Mouse (Mus musculus): ENCODE measurements at regions not wholly inside any gene's neighbourhood (a gene's known extent, or its start where the extent isn't known, plus 50 kb on each side); places are given as distances from the start of the nearest gene placed in this dataset.
A peak's percentile ranks its signal among the peaks of the same experiment; 100 is the strongest.
"Not testable (repeated sequence)": the region's sequence is repeated elsewhere in the genome, so short reads cannot be mapped to it uniquely, and the experiment has no call there.

DNA sequence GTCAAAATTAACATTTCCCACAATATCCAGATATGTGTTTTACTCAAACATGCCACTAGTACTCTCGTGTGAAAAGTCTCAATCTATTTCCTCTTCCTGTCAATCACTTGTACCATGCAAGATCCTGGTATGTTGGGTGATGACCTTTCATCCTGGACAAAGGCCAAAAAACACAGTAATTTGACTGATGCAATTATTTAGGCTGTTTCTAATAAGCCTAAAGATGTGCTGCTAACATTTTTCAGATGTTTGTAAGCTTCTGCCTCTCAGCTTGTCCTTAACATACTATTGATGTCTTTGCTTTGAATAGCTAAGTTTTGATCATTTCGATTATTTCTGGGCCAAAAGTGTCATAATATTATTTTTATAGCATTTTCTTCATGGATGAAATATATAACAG, 418.4 kb upstream of the Arrdc4 start:
- no peak overlapping the region for H3K27ac ChIP-seq (ENCODE audit: low read depth, low read length)
- H3K4me2 ChIP-seq (ENCODE audit: low read length): no peak overlapping the region
- H3K36me3 ChIP-seq (ENCODE audit: control insufficient read depth, insufficient read depth, low read length): no peaks in the 10 kb centered on the region
- no peaks in the 10 kb centered on the region for H3K9me3 ChIP-seq (replicated peaks; ENCODE audit: control insufficient read depth, low read length)
- WGBS: 61% methylated on average over 2 of the region's 2 CpGs
- H3K4me3 ChIP-seq (ENCODE audit: low read depth, low read length): no peak overlapping the region
- no peaks in the 10 kb centered on the region for H3K27me3 ChIP-seq (replicated peaks; ENCODE audit: control insufficient read depth, insufficient read depth, low read length)
- no peaks in the 10 kb centered on the region for H3K4me1 ChIP-seq (ENCODE audit: control insufficient read depth, insufficient read depth, low read length)
- H3K9ac ChIP-seq (ENCODE audit: low read length): no peak overlapping the region
- no peak for DNase-seq (ENCODE audit: low spot score)
- no peak for ATAC-seq

DNA sequence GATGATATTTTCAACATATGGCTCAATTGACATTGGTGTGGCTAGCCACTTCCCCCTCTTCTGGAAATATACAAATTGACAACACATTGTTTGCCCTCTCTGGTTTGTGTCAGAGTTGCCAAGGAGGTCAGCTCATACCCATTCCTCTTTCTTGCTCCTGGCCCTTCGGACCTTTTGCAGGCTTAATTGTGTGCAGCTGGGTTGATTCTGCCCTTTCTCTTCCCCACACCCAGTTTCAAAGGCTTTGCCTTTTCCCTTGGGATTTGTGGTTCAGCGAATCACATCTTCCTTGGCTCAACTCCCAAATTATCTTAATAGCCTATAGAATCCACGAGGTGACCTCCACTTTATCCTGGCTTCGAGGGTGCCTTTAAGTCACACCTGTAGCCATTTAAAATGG, 412.9 kb upstream of the Arrdc4 start:
- 74% methylated on average over 4 of the region's 4 CpGs for WGBS
- H3K27me3 ChIP-seq (replicated peaks; ENCODE audit: control insufficient read depth, insufficient read depth, low read length): no peaks in the 10 kb centered on the region
- DNase-seq (ENCODE audit: low spot score) (no peak), ATAC-seq (no peak)
- H3K4me1 ChIP-seq (ENCODE audit: control insufficient read depth, insufficient read depth, low read length): no peaks in the 10 kb centered on the region
- no peaks in the 10 kb centered on the region for H3K36me3 ChIP-seq (ENCODE audit: control insufficient read depth, insufficient read depth, low read length)
- no peak overlapping the region for H3K4me3 ChIP-seq (ENCODE audit: low read depth, low read length)
- H3K27ac ChIP-seq (ENCODE audit: low read depth, low read length): no peak overlapping the region
- no peak overlapping the region for H3K4me2 ChIP-seq (ENCODE audit: low read length)
- no peak overlapping the region for H3K9ac ChIP-seq (ENCODE audit: low read length)
- no peaks in the 10 kb centered on the region for H3K9me3 ChIP-seq (replicated peaks; ENCODE audit: control insufficient read depth, low read length)

DNA sequence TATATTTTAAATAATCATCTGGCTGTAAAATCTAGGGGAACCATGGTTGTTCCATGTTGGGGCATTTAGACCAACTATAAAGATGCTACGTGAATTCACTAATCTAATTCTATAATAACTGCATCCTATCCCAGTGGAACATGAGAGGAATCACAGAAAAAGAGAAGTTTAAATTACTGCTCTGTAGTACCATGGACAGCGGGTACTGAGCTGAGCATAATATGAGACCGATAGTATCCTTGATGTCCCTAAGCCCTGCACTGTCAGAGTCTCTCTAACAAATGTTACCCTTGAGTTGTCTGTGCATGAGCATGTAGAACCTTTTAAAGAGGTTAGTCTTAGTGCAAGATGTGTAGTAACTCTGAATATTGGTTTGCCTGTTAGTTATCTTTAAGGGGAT, 393.3 kb upstream of the Arrdc4 start:
- Histone ChIP-seq H3K9ac (ENCODE audit: low read length) (no peak overlapping the region), H3K4me2 (ENCODE audit: low read length) (no peak overlapping the region), H3K27ac (ENCODE audit: low read depth, low read length) (no peak overlapping the region), H3K4me1 (ENCODE audit: control insufficient read depth, insufficient read depth, low read length) (no peaks in the 10 kb centered on the region), H3K9me3 (replicated peaks; ENCODE audit: control insufficient read depth, low read length) (no peaks in the 10 kb centered on the region), H3K36me3 (ENCODE audit: control insufficient read depth, insufficient read depth, low read length) (no peaks in the 10 kb centered on the region), H3K27me3 (replicated peaks; ENCODE audit: control insufficient read depth, insufficient read depth, low read length) (no peaks in the 10 kb centered on the region), H3K4me3 (ENCODE audit: low read depth, low read length) (no peak overlapping the region)
- WGBS: 86% methylated on average over 3 of the region's 3 CpGs
- DNase-seq (ENCODE audit: low spot score) (no peak), ATAC-seq (no peak)

DNA sequence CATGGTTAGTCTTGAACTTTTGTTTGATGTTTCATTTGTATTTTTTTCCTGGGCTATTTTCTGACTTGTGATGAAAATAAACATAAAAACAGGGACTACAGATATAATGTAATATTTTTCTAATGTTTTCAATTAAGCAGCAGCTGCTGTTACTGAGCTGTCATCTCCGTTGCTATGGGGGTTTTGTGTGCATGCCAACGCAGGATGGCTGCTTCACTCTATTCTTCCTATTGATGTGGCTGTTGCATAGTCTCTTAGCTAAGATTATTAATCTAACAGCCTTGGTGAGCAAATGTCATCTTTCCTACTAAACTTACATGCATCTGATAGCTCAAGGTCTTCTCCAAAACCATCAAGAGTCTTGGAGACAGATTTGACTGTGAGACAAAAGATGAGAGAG, 384.4 kb upstream of the Arrdc4 start:
- no peak overlapping the region for H3K27ac ChIP-seq (ENCODE audit: low read depth, low read length)
- no peak overlapping the region for H3K4me3 ChIP-seq (ENCODE audit: low read depth, low read length)
- no peaks in the 10 kb centered on the region for H3K27me3 ChIP-seq (replicated peaks; ENCODE audit: control insufficient read depth, insufficient read depth, low read length)
- no peaks in the 10 kb centered on the region for H3K4me1 ChIP-seq (ENCODE audit: control insufficient read depth, insufficient read depth, low read length)
- no peak for ATAC-seq
- no peak overlapping the region for H3K9ac ChIP-seq (ENCODE audit: low read length)
- DNase-seq (ENCODE audit: low spot score): peak; percentile 31
- no peak overlapping the region for H3K4me2 ChIP-seq (ENCODE audit: low read length)
- WGBS: 71% methylated on average over 2 of the region's 2 CpGs
- no peaks in the 10 kb centered on the region for H3K36me3 ChIP-seq (ENCODE audit: control insufficient read depth, insufficient read depth, low read length)
- no peaks in the 10 kb centered on the region for H3K9me3 ChIP-seq (replicated peaks; ENCODE audit: control insufficient read depth, low read length)

DNA sequence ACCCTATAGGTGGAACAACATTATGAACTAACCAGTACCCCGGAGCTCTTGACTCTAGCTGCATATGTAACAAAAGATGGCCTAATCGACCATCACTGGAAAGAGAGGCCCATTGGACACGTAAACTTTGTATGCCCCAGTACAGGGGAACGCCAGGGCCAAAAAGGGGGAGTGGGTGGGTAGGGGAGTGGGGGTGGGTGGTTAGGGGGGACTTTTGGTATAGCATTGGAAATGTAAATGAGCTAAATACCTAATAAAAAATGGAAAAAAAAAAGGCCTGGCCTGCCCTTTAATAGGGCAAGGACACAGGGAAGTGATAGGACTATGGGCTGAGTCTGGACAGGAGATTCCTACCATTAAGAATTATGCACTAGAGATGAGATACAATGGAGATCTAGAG, 352.7 kb upstream of the Arrdc4 start:
- not testable (repeated sequence) for H3K9ac ChIP-seq (ENCODE audit: low read length); H3K4me2 ChIP-seq (ENCODE audit: low read length); DNase-seq (ENCODE audit: low spot score); H3K36me3 ChIP-seq (ENCODE audit: control insufficient read depth, insufficient read depth, low read length); H3K27ac ChIP-seq (ENCODE audit: low read depth, low read length); H3K4me3 ChIP-seq (ENCODE audit: low read depth, low read length); H3K4me1 ChIP-seq (ENCODE audit: control insufficient read depth, insufficient read depth, low read length); H3K9me3 ChIP-seq (replicated peaks; ENCODE audit: control insufficient read depth, low read length); H3K27me3 ChIP-seq (replicated peaks; ENCODE audit: control insufficient read depth, insufficient read depth, low read length); ATAC-seq
- WGBS: no CpG with 5 or more reads among the region's 4 CpGs

DNA sequence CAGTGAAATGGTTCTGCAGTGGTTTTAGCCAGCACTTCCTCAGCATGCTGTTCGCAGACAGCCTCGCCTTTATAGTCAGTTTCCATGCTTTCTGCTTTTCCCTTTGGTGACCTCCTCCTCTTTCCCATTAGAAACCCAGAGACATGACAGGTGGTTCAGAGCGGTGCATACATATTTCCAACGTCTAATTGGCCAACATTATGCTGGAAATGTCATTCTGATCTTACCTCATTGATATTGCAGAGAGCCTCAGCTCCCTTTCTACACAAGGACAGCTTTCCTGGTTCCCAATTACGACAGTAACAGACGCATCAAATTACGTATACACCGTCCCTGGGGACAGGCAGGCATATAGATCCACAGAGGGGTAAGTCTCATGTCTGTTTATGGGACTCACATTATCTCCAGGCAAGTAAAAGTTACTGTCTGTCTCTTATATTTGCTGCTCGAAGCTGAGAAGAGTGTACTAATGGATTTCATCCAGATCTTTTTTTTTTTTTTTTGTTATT, 348.6 kb upstream of the Arrdc4 start:
- H3K36me3 ChIP-seq (ENCODE audit: control insufficient read depth, insufficient read depth, low read length): no peaks in the 10 kb centered on the region
- H3K4me2 ChIP-seq (ENCODE audit: low read length): no peak overlapping the region
- no peaks in the 10 kb centered on the region for H3K9me3 ChIP-seq (replicated peaks; ENCODE audit: control insufficient read depth, low read length)
- H3K27me3 ChIP-seq (replicated peaks; ENCODE audit: control insufficient read depth, insufficient read depth, low read length): no peaks in the 10 kb centered on the region
- ATAC-seq (peak; percentile 37; the same call in 1 of the 2 replicates), DNase-seq (ENCODE audit: low spot score) (peak; percentile 17)
- H3K27ac ChIP-seq (ENCODE audit: low read depth, low read length): no peak overlapping the region
- no peaks in the 10 kb centered on the region for H3K4me1 ChIP-seq (ENCODE audit: control insufficient read depth, insufficient read depth, low read length)
- 47% methylated on average over 9 of the region's 9 CpGs for WGBS
- H3K9ac ChIP-seq (ENCODE audit: low read length): no peak overlapping the region
- no peak overlapping the region for H3K4me3 ChIP-seq (ENCODE audit: low read depth, low read length)

DNA sequence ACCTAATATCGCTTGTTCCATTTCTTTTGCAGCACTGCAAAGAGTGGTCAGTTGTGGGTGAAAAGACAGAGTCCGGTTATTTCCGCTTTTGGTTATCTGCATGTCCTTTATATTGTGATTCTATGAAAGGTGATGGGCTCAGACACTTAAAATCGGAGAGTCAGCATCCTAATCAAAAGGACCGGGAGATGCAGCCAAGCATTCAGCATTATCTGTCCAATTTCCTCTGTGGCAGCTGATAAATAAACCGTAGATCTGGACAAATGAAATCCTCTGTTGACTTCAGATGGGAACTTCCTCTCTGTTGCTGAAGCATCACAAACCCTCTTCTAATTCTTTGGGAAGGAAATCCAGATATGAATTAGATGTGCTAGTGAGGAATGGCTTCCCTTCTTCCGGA, 325.7 kb upstream of the Arrdc4 start:
- no peak for ATAC-seq
- Histone ChIP-seq H3K4me3 (ENCODE audit: low read depth, low read length) (no peak overlapping the region), H3K27me3 (replicated peaks; ENCODE audit: control insufficient read depth, insufficient read depth, low read length) (no peaks in the 10 kb centered on the region), H3K9me3 (replicated peaks; ENCODE audit: control insufficient read depth, low read length) (no peaks in the 10 kb centered on the region), H3K27ac (ENCODE audit: low read depth, low read length) (no peak overlapping the region), H3K4me1 (ENCODE audit: control insufficient read depth, insufficient read depth, low read length) (no peaks in the 10 kb centered on the region), H3K9ac (ENCODE audit: low read length) (no peak overlapping the region), H3K36me3 (ENCODE audit: control insufficient read depth, insufficient read depth, low read length) (no peaks in the 10 kb centered on the region), H3K4me2 (ENCODE audit: low read length) (no peak overlapping the region)
- WGBS: 90% methylated on average over 7 of the region's 7 CpGs
- DNase-seq (ENCODE audit: low spot score): no peak

DNA sequence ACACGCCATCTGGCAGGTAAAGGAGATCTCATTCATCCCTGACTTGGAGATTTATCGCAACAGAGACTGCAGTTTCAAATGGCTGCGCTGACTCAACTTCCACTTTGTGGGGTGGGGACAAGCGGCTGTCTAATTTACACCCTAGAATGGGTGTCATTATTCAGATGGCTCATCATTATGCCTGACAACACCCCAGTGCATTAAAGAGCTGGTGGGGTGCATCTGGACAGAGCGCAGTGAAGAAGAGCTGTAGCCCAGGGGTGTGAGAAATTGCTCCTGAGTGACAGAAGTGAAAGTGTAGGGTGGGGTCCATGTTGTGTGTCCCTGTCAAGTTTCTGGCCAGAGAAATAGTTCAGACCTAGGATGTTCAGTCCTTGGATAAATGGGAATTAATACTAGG, 314.0 kb upstream of the Arrdc4 start:
- WGBS: 70% methylated on average over 5 of the region's 5 CpGs
- Histone ChIP-seq H3K9me3 (replicated peaks; ENCODE audit: control insufficient read depth, low read length) (no peaks in the 10 kb centered on the region), H3K27me3 (replicated peaks; ENCODE audit: control insufficient read depth, insufficient read depth, low read length) (no peaks in the 10 kb centered on the region), H3K27ac (ENCODE audit: low read depth, low read length) (no peak overlapping the region), H3K36me3 (ENCODE audit: control insufficient read depth, insufficient read depth, low read length) (no peaks in the 10 kb centered on the region), H3K9ac (ENCODE audit: low read length) (no peak overlapping the region), H3K4me3 (ENCODE audit: low read depth, low read length) (no peak overlapping the region), H3K4me2 (ENCODE audit: low read length) (no peak overlapping the region), H3K4me1 (ENCODE audit: control insufficient read depth, insufficient read depth, low read length) (peaks cover 19% of the 10 kb centered on the region)
- no peak for ATAC-seq
- DNase-seq (ENCODE audit: low spot score): peak; percentile 20

DNA sequence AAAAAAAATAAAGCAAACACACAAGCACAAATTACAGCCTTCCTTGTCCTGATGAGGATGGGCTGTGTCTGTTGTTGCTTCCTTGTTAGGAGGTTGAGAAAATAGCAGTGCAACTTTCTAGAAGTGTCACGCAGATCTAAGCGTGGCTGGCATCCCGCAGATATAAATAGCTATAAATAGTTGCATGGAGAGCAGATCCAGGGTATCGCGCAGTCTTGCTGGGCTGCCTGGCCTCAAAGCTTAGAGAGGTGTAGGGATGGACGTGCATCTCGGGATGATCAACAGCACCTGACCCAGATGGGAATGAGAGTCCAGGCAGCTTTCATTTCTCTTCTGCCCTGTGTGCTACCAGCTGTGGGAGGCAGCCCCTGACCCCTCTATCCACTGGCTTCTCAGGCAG, 313.5 kb upstream of the Arrdc4 start:
- ATAC-seq (peak; percentile 33), DNase-seq (ENCODE audit: low spot score) (no peak)
- Histone ChIP-seq H3K9ac (ENCODE audit: low read length) (no peak overlapping the region), H3K4me1 (ENCODE audit: control insufficient read depth, insufficient read depth, low read length) (peaks cover 19% of the 10 kb centered on the region), H3K36me3 (ENCODE audit: control insufficient read depth, insufficient read depth, low read length) (no peaks in the 10 kb centered on the region), H3K27ac (ENCODE audit: low read depth, low read length) (no peak overlapping the region), H3K4me2 (ENCODE audit: low read length) (no peak overlapping the region), H3K4me3 (ENCODE audit: low read depth, low read length) (no peak overlapping the region), H3K9me3 (replicated peaks; ENCODE audit: control insufficient read depth, low read length) (no peaks in the 10 kb centered on the region), H3K27me3 (replicated peaks; ENCODE audit: control insufficient read depth, insufficient read depth, low read length) (no peaks in the 10 kb centered on the region)
- 73% methylated on average over 7 of the region's 7 CpGs for WGBS

Measured in forebrain, embryonic 14.5 days (tissue).